Mouse (Mus musculus) megakaryocyte, embryonic 14.5 days (primary cell): ENCODE results near the gene Cdk14.

Source experiments
- FLI1 ChIP-seq: IDR thresholded peaks from 2 replicates; pipeline ENCODE4 v1.6.1; 2012; ENCODE audit warnings: low read length, inconsistent platforms, mixed read lengths
- GATA1 ChIP-seq: IDR thresholded peaks from 3 replicates; pipeline ENCODE4 v1.6.1; 2012; ENCODE audit warnings: mixed read lengths, low read length, inconsistent platforms, borderline replicate concordance

GRCm38 (mm10) chr5:5055494-5055893, 364.6 kb downstream of the Cdk14 start:
- no peak for TF ChIP-seq GATA1
- TF ChIP-seq FLI1: no peak
